Mouse (Mus musculus): Measurements from ENCODE around the gene Usp37. TPM values are rescaled to one million over a fixed set of nuclear protein-coding genes. Genes with fewer than 3 reads are reported as not detected.
A peak's percentile ranks its signal among the peaks of the same experiment; 100 is the strongest.
"Not testable (repeated sequence)": the region's sequence is repeated elsewhere in the genome, so short reads cannot be mapped to it uniquely, and the experiment has no call there.

The Usp37 gene
- polyA plus RNA-seq, 1 experiment from 2014 or later: 38.0 TPM

DNA sequence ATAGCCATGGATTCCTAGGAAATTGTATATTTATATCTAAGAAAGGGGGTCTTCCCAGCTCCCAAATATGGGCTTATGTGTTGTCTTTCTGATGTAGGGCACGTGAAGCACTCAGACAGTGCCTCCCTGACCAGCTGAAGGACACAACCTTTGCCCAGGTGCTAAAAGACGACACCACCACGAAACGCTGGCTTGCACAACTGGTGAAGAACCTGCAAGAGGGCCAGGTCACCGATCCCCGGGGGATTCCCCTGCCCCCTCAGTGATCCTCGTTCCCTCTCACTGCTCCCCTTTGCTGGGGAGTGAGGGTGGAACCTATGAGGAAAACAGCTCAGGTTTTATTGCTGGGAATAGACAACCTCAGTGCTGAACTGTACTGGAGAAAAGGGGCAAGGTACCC lies 15.5 kb downstream of the Usp37 start:
- H3K9me3 ChIP-seq: no peaks in the 10 kb centered on the region
- 84% methylated on average over 7 of the region's 7 CpGs for WGBS
- H3K27ac ChIP-seq: no peak overlapping the region
- H3K4me2 ChIP-seq: no peak overlapping the region
- no peak overlapping the region for H3K4me3 ChIP-seq
- no peaks in the 10 kb centered on the region for H3K27me3 ChIP-seq
- no peak overlapping the region for H3K9ac ChIP-seq
- ATAC-seq (ENCODE audit: insufficient number of reproducible peaks, insufficient read depth, low FRiP score, low TSS enrichment, low read depth): no peak
- H3K36me3 ChIP-seq: peaks cover 97% of the 10 kb centered on the region
- H3K4me1 ChIP-seq: no peaks in the 10 kb centered on the region

DNA sequence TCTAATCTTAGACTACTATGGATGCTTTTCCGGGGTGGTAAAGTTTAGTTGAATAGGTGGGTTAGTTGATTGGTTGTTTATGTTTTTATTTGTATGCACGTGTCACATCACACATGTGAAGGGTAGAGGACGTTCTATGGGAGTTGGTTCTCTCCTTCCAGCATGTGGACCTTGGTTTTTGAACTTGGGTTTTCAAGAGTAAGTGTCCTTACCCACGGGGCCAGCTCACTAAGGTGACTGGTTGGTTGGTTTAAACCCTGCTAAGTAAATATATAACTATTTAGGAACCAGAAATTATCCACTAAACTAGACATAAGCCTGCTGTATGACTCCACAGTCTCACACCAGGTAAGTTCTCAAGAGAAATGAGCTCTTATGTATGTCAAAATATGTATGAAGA lies 19.3 kb downstream of the Usp37 start:
- peaks cover 91% of the 10 kb centered on the region for H3K36me3 ChIP-seq
- ATAC-seq (ENCODE audit: insufficient number of reproducible peaks, insufficient read depth, low FRiP score, low TSS enrichment, low read depth): no peak
- WGBS: 93% methylated on average over 4 of the region's 4 CpGs

DNA sequence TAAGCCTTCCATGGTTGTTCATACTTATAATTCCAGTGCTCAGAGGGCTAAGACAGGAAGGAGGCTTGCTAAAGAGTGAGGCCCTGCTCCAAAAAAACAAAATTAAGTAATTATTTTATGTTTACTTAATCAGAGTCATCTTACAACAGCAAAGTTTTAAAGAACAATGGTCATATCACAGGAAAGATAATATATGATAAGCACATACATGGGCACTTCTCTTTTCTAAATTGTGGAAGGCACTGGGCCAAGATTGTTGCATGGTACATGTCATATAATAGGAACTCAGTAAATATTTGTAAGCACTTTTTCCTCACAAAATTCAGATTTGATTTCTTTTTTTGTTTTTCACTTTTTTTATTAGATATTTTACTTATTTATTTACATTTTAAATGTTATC lies 24.2 kb downstream of the Usp37 start:
- ATAC-seq (ENCODE audit: insufficient number of reproducible peaks, insufficient read depth, low FRiP score, low TSS enrichment, low read depth): no peak
- no peak overlapping the region for H3K4me3 ChIP-seq

More for the DNA sequence above, 19.3 kb downstream of the Usp37 start:
- Histone ChIP-seq H3K9ac (no peak overlapping the region), H3K4me1 (no peaks in the 10 kb centered on the region), H3K4me3 (no peak overlapping the region), H3K27ac (no peak overlapping the region), H3K9me3 (no peaks in the 10 kb centered on the region), H3K4me2 (no peak overlapping the region), H3K27me3 (no peaks in the 10 kb centered on the region)

DNA sequence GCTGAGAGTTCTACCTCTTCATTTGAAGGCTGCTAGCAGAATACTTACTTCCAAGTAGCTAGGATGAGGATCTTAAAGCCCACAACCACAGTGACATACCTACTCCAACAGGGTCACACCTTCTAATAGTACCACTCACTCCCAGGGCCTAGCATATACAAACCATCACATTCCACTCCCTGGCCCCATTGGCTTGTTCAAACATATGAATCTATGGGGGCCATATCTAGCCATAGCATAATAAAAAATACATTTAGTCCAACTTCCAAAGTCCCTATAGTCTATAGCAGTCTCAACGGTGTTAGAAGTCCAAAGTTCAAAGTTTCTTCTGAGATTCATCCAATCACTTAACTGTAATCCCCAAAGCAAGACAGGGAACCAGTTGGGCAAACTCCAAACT lies 31.1 kb downstream of the Usp37 start:
- H3K27me3 ChIP-seq; H3K9ac ChIP-seq; H3K4me2 ChIP-seq; ATAC-seq (ENCODE audit: insufficient number of reproducible peaks, insufficient read depth, low FRiP score, low TSS enrichment, low read depth); H3K27ac ChIP-seq; H3K4me3 ChIP-seq; H3K9me3 ChIP-seq; H3K4me1 ChIP-seq: not testable (repeated sequence)
- H3K36me3 ChIP-seq: peaks cover 21% of the 10 kb centered on the region
- 90% methylated on average over 1 of the region's 1 CpGs for WGBS

More for the DNA sequence above, 24.2 kb downstream of the Usp37 start:
- Histone ChIP-seq H3K4me1 (no peaks in the 10 kb centered on the region), H3K36me3 (peaks cover 65% of the 10 kb centered on the region), H3K27ac (no peak overlapping the region), H3K27me3 (no peaks in the 10 kb centered on the region), H3K9me3 (no peaks in the 10 kb centered on the region), H3K9ac (no peak overlapping the region), H3K4me2 (no peak overlapping the region)

DNA sequence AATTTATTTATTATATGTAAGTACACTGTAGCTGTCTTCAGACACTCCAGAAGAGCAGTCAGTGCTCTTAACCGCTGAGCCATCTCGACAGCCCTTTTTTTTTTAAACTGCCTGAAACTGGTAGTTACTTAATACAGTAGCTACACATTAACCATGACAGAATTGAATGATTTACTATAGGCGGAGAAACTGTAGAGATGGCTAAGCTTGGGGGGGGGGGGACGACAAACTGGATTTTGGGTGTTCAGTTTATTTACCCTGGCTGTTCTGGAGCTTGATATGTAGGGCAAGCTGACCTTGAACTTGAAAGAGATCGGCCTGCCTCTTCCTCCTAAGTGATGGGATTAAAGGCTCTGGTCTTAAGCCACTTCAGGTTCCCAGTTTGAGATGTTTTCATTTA lies 32.8 kb downstream of the Usp37 start:
- Histone ChIP-seq H3K27ac (no peak overlapping the region), H3K4me1 (peaks cover 22% of the 10 kb centered on the region), H3K9ac (no peak overlapping the region), H3K4me2 (no peak overlapping the region), H3K27me3 (no peaks in the 10 kb centered on the region), H3K4me3 (no peak overlapping the region), H3K9me3 (no peaks in the 10 kb centered on the region), H3K36me3 (peaks cover 18% of the 10 kb centered on the region)
- ATAC-seq (ENCODE audit: insufficient number of reproducible peaks, insufficient read depth, low FRiP score, low TSS enrichment, low read depth): no peak
- 96% methylated on average over 5 of the region's 5 CpGs for WGBS

DNA sequence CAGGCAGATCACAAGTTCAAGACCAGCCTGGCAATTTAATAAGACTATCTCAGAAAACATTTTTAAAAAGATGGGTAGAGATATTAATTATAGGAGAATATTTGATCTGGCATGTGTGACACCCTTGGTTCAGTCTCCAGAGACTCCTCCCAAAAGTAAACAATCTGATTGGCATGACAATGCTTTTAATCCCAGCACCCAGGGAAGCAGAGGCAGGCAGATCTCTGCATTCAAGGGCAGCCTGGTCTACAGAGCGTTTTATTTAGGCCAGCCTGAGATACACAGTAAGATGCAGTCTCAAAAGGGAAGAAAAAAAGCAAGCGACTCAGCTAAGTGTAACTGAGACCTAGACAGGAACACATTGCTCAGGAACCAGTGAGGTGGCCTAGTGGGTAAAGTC lies 36.3 kb downstream of the Usp37 start:
- no peak for ATAC-seq (ENCODE audit: insufficient number of reproducible peaks, insufficient read depth, low FRiP score, low TSS enrichment, low read depth)
- peaks cover 4% of the 10 kb centered on the region; the same call in 1 of the 2 replicates for H3K36me3 ChIP-seq

DNA sequence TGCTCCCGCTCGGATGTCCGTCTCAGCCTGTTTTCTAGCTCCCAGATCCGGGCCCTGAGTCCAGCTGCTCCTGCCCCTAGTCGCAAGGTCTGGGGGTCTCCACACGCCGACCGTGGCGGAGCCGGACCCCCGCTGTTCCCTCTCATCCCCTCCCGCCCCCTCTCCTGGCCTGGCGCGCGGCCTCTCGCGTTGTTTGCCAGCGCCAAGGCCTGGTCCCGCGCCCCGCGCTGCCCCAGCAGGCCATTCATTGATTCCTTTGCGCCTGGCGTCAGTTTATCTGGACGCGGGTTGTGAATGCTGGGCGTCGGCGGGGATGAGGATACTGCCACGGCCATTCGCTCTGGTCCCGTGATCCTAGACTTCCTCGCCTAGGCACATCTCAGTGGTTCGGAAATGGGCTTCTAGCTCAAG lies 37.6 kb downstream of the Usp37 start:
- 0 out of 2 replicates have a peak, but pooled peaks have one; percentile 8 for ATAC-seq (ENCODE audit: insufficient number of reproducible peaks, insufficient read depth, low FRiP score, low TSS enrichment, low read depth)
- Histone ChIP-seq H3K4me1 (peaks cover 32% of the 10 kb centered on the region), H3K36me3 (peaks cover 4% of the 10 kb centered on the region; the same call in 1 of the 2 replicates), H3K4me3 (peak overlapping the region; percentile 92), H3K9me3 (no peaks in the 10 kb centered on the region), H3K27ac (peak overlapping the region; percentile 89), H3K4me2 (peak overlapping the region; percentile 83), H3K27me3 (no peaks in the 10 kb centered on the region), H3K9ac (peak overlapping the region; percentile 96)
- under 1% methylated on average over 34 of the region's 34 CpGs for WGBS

More for the DNA sequence above, 36.3 kb downstream of the Usp37 start:
- Histone ChIP-seq H3K4me1 (peaks cover 32% of the 10 kb centered on the region), H3K9me3 (no peaks in the 10 kb centered on the region), H3K27me3 (no peaks in the 10 kb centered on the region), H3K4me2 (peak overlapping the region; percentile 83), H3K27ac (no peak overlapping the region), H3K9ac (0 out of 2 replicates have a peak overlapping the region, but pooled peaks have one; percentile 22), H3K4me3 (peak overlapping the region; percentile 92)
- WGBS: 94% methylated on average over 2 of the region's 2 CpGs

DNA sequence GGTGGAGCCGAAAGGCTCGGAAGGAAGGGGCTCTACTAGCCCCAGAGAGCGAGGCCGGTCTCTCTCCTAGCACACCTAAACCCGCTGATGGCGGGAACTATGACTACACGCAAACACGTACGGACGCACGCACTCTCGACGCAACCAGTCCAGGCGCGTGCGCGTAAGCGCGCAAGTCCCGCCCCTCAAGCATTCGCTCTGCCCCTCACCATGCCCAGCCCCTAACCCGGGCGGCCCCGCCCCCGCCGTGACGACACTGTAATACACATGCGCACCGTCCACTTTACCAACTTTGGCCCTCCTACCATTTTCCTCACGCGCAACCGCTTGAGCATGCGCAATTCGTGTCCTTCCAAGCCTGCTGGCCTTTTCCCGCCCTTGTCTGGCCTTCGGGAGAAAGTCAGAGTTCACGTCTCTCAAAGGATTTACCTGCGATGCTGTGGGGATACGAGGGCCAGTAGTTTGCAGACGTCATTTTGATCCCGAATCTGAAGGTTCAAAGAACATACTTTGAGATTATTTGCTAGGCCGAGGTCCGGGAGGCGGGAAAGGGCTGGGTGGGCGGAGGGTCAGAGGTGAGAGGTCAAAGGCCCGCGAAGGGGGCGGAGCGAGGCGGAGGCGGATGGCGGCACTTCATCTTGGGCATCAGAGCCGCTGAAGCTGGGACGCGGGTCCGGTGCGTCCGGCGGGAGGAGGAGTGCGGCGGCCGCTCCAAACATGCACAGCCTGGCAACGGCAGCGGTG lies 38.2 kb downstream of the Usp37 start, which contains the start of gene Cnot9:
Gene Cnot9 (plus strand): TSS at position 338 of the 744 bp plus-strand sequence.
- peak within 1 kb of the TSS; percentile 92 for H3K4me3 ChIP-seq
- WGBS: under 1% methylated on average over 51 of the region's 64 CpGs

DNA sequence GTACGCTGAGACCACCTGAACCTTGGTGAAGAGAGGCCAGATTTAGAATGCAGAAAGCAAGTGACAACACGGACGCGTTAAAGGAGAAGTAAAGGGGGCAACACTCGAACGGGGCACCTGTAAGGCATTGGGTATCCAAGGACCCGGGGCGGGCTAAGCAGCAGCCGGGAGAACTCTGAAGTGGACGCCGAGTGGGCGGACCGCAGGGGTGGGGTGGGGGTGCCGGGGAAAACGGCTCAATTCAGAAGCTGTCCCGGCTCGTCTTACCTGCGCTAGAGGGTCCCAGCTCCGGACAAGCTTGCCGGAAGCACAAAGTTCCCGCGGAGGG lies 38.7 kb downstream of the Usp37 start:
- Histone ChIP-seq H3K9ac (peak overlapping the region; percentile 96), H3K27ac (peak overlapping the region; percentile 55; the same call in 1 of the 2 replicates), H3K27me3 (no peaks in the 10 kb centered on the region), H3K4me1 (peaks cover 32% of the 10 kb centered on the region), H3K36me3 (peaks cover 4% of the 10 kb centered on the region; the same call in 1 of the 2 replicates), H3K9me3 (no peaks in the 10 kb centered on the region), H3K4me2 (peak overlapping the region; percentile 83), H3K4me3 (peak overlapping the region; percentile 92)
- ATAC-seq (ENCODE audit: insufficient number of reproducible peaks, insufficient read depth, low FRiP score, low TSS enrichment, low read depth): peak; percentile 71
- under 1% methylated on average over 22 of the region's 22 CpGs for WGBS

More for the DNA sequence above, 38.2 kb downstream of the Usp37 start, which contains the start of gene Cnot9:
- Histone ChIP-seq H3K4me1 (peaks cover 32% of the 10 kb centered on the region), H3K9me3 (no peaks in the 10 kb centered on the region), H3K36me3 (peaks cover 4% of the 10 kb centered on the region; the same call in 1 of the 2 replicates), H3K27me3 (no peaks in the 10 kb centered on the region), H3K27ac (peak within 1 kb of the TSS; percentile 89), H3K9ac (peak within 1 kb of the TSS; percentile 96), H3K4me2 (peak within 1 kb of the TSS; percentile 83)
- ATAC-seq (ENCODE audit: insufficient number of reproducible peaks, insufficient read depth, low FRiP score, low TSS enrichment, low read depth): peak; percentile 100

DNA sequence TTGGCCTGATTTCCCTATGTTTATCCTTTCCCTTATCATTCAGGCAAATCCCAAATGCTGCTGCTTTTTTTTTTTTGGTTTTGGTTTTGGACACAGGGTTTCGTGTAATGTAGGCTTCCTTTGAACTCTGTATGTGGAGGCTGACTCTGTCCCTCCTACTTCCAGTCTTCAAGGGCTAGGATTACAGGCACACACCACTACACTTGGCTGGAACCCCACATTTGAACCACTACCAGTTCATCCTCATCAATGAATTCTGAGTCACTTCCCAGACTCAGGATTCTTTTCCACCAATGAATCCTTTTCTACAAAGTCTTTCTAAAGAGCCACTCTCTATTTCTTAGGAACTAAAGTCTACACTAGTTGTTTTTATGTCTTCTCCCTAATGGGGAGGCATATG lies 43.0 kb downstream of the Usp37 start:
- no peak overlapping the region for H3K9ac ChIP-seq
- no peaks in the 10 kb centered on the region for H3K9me3 ChIP-seq
- no peak overlapping the region for H3K27ac ChIP-seq
- no peaks in the 10 kb centered on the region for H3K27me3 ChIP-seq
- no peak overlapping the region for H3K4me2 ChIP-seq
- H3K4me1 ChIP-seq: peaks cover 10% of the 10 kb centered on the region
- 65% methylated on average over 1 of the region's 1 CpGs for WGBS
- peaks cover 15% of the 10 kb centered on the region; the same call in 1 of the 2 replicates for H3K36me3 ChIP-seq
- no peak for ATAC-seq (ENCODE audit: insufficient number of reproducible peaks, insufficient read depth, low FRiP score, low TSS enrichment, low read depth)
- H3K4me3 ChIP-seq: no peak overlapping the region

DNA sequence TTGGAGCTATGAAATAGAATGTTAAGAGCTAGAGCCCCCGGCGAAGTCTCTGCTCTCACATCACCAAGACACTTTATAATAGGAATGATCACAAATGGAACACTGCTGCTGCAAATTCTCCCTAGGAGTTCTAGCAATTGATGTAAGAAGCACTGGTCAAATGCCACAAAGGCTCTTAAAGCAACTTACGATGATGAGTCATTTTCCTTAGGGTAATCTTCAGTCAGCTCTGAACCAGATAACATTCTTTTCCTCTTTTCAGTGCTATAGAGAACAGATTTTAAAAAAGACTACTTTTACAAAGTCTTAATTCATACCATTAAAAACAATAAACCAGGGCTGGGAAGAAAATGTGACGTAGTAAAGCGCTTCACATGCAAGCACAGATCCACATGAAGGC lies 58.3 kb downstream of the Usp37 start:
- H3K4me2 ChIP-seq: no peak overlapping the region
- no peaks in the 10 kb centered on the region for H3K9me3 ChIP-seq
- no peaks in the 10 kb centered on the region for H3K4me1 ChIP-seq
- 95% methylated on average over 5 of the region's 5 CpGs for WGBS
- no peaks in the 10 kb centered on the region for H3K27me3 ChIP-seq
- no peak overlapping the region for H3K27ac ChIP-seq
- H3K9ac ChIP-seq: no peak overlapping the region
- H3K36me3 ChIP-seq: peaks cover 76% of the 10 kb centered on the region
- no peak for ATAC-seq (ENCODE audit: insufficient number of reproducible peaks, insufficient read depth, low FRiP score, low TSS enrichment, low read depth)
- H3K4me3 ChIP-seq: no peak overlapping the region

DNA sequence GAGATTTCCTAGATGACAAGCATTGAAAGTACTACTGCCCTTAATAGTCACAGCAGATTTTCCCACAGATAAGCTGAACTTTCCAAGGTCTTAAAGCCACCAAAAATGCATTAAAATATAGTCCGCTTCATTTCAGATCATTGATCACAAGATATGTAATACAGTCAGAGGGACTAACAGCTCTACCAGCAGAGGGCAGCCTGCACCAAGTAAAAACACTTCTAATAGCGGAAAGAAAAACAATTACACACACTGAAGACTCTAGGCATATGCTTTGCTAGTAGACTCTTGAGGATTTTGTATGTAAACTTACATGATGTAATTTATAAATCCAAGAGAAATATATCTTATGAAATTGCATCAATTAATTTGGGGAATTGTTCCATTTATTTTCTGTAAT lies 83.8 kb downstream of the Usp37 start:
- no peaks in the 10 kb centered on the region for H3K9me3 ChIP-seq
- H3K9ac ChIP-seq: no peak overlapping the region
- H3K4me1 ChIP-seq: no peaks in the 10 kb centered on the region
- H3K4me2 ChIP-seq: no peak overlapping the region
- no peak overlapping the region for H3K4me3 ChIP-seq
- no peak for ATAC-seq (ENCODE audit: insufficient number of reproducible peaks, insufficient read depth, low FRiP score, low TSS enrichment, low read depth)
- 69% methylated on average over 2 of the region's 2 CpGs for WGBS
- peaks cover 60% of the 10 kb centered on the region for H3K36me3 ChIP-seq
- no peaks in the 10 kb centered on the region for H3K27me3 ChIP-seq
- no peak overlapping the region for H3K27ac ChIP-seq
